Mouse (Mus musculus) frontal cortex, postnatal 36 days (tissue): ENCODE data around the gene Nop2.
A peak's percentile ranks its signal among the peaks of the same experiment; 100 is the strongest.

Source experiments
- DNase-seq, 2 experiments: peaks; one replicate each; pipeline ENCODE4 v3.0.0; 2022; ENCODE audit warnings: low spot score in 2 of 2

The Nop2 gene

GRCm38 (mm10) chr6:125109371-125109770 lies 22.3 kb upstream of the Nop2 start:
- no peak for DNase-seq

DNA sequence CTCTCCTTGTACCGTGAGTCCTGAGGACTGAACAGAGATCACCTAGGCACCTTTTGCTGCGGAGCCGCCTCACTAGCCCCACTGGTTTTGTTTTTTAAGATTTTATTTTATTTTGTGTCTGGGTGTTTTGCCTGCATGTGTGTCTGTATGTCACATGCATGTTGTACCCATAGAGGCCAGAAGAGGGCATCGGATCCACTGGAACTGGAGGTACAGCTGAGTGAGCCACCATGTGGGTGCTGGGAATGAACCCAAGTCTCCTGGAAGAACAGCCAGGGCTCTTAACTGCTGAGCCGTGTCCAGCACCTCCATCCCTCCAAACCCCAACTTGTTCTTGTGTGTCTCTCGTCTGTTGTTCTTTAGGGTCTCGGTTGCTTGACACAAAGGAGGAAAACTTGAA lies 20.8 kb upstream of the Nop2 start:
- DNase-seq: peak in 1 of 2 experiments; percentile 39

DNA sequence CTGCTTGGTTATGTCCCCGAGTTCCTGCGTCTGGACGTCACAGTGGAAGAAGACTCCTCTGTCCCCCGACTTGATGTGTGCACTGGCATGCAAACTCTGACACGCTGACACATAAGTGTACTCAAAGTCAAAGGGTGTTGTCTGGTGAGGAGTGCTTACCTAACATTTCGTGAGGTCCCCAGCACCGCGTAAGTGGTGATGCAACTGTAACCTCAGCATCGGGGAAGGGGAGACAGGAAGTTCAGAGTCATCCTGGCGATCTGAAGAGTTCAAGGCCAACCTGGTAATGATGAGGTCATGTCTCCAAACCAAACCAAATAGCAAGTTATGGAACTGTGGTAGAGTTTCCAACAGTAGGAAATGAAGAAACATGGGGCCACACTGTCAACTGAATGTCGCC lies 19.2 kb upstream of the Nop2 start:
- no peak for DNase-seq

DNA sequence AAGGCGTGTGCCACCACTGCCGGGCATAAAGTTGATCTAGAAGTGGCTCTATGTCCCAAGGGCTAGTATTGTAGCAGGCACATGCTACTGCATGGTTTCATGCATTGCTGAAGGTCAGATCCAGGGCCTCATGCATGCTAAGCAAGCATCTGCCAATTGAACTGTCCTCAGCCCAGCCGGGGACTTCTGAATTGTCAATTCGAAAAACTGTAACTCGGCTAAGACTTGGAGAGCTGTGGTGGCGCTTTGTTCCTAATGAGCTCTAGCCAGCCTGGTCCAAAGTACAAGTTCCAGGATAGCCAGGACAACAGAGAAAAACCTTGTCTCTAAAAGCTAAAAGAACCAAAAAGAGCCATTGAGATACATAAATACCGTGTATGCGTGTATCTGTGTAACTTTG lies 12.3 kb upstream of the Nop2 start:
- DNase-seq: no peak

DNA sequence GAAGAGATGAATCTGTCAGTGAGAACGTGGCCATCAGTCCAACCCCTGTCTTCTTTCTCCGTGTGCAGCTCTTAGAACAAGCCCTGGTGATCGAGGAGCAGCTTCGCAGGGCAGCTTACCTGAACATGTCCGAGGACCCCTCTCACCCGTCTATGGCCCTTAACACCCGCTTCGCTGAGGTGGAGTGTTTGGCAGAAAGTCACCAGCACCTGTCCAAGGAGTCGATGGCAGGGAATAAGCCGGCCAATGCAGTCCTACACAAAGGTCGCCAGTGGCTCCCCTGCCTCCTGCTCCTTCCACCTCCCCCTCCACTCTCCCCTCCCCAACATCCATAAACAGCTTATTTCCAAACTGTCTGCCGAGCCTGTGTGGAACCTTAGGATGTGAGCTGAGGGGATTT lies 3.0 kb upstream of the Nop2 start:
- no peak for DNase-seq

- DNase-seq: no peak
Measured at GRCm38 (mm10) chr6:125129710-125130402, 1.9 kb upstream of the Nop2 start.

GRCm38 (mm10) chr6:125132470-125132869 lies 761 bp downstream of the Nop2 start:
- no peak for DNase-seq

GRCm38 (mm10) chr6:125137002-125137671 lies 5.4 kb downstream of the Nop2 start:
- no peak for DNase-seq

- DNase-seq: no peak
Measured at GRCm38 (mm10) chr6:125139747-125140146, 8.0 kb downstream of the Nop2 start.

DNA sequence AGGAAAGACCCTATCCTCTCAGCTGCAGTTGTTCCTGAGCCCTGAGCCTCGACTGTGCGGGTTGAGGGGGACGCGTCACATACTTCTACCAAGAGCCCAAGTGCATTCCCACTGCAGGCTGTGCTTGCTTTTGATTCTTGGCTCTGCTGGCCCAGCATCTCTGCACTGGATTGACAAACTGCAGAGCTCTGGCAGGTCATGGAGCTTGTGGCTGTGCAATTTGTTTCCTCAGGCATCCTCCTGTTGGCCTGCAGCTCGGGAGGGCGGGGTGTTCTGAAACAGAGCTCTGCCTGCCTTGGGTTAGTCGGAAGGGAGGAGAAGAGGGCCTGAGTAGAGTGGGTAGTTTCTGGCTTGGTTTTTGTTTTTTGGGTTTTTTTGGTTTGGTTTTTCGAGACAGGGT lies 10.7 kb downstream of the Nop2 start:
- DNase-seq: no peak

DNA sequence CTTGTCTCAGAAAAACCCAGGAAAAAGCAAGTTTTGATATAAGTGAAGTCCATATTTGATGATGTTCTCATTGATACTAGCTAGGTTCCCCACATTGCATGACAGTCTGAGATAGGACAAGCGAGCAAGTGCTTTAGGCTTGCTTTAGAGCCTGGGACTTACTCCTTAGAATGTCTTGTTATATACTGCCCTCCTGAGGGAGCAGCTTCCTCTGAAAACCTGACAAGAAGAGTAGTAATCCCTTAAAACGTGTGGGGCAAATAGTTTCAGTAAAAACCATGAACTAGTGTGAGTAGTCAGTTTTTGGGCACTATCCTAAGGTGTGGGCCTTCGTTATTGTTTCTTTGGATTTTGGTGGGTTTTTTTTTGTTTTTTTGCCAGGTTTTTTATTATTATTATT lies 11.4 kb downstream of the Nop2 start:
- no peak for DNase-seq

GRCm38 (mm10) chr6:125143904-125144303 lies 12.2 kb downstream of the Nop2 start:
- DNase-seq: no peak

GRCm38 (mm10) chr6:125145001-125145400 lies 13.3 kb downstream of the Nop2 start, which contains the start of gene Iffo1:
TSS of gene Iffo1 (plus strand) at chr6:125145241.
- DNase-seq: peak; percentile 90 to 94

DNA sequence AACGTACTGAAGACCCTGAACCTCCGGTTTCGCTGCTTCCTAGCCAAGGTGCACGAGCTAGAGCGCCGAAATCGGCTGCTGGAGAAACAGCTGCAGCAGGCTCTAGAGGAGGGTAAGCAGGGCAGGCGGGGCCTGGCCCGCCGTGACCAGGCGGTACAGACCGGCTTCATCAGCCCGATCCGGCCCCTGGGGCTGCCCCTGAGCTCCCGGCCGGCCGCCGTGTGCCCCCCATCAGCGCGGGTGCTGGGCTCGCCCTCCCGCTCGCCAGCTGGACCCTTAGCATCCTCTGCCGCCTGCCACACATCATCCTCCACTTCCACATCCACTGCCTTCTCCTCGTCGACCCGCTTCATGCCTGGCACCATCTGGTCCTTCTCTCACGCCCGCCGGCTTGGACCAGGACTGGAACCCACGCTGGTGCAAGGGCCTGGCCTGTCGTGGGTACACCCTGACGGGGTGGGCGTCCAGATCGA lies 13.8 kb downstream of the Nop2 start:
- DNase-seq: peak; percentile 40 to 41

GRCm38 (mm10) chr6:125146148-125146547 lies 14.4 kb downstream of the Nop2 start:
- DNase-seq: peak; percentile 46 to 52

DNA sequence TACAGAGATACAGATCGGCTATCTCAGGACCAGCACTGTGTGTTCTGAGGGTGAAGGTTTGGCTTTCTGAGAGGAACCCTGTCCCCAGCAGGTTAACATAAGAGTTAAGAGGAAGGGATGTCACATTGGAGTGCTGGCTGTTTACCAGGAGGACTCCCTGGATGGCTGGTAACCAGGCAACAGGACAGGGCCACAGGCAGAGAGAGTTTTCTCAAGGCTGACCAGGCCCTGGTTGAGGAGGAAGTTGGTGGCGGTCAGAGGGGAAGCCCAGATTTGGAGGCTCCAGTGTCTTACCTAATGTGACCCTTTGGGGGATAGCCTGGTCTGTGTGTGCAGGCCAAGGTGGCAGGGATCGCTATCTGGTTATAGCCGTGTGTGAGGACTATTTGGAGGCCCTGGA lies 15.1 kb downstream of the Nop2 start:
- peak; percentile 40 to 41 for DNase-seq

- peak in 1 of 2 experiments; percentile 28 for DNase-seq
Measured at GRCm38 (mm10) chr6:125147329-125147728, 15.6 kb downstream of the Nop2 start.

- DNase-seq: peak; percentile 63 to 64
Measured at GRCm38 (mm10) chr6:125148251-125148925, 16.7 kb downstream of the Nop2 start.

- peak; percentile 62 to 75 for DNase-seq
Measured at GRCm38 (mm10) chr6:125148926-125149568, 17.3 kb downstream of the Nop2 start.

GRCm38 (mm10) chr6:125149569-125149950 lies 17.9 kb downstream of the Nop2 start:
- no peak for DNase-seq

GRCm38 (mm10) chr6:125152212-125153017 lies 20.7 kb downstream of the Nop2 start:
- no peak for DNase-seq
